Mouse (Mus musculus) ES-E14 (cell line): ENCODE measurements around the gene Gast. TPM values are rescaled to one million over a fixed set of nuclear protein-coding genes. Genes with fewer than 3 reads are reported as not detected.

Source experiments
- DNase-seq: peaks from one replicate; pipeline ENCODE4 v3.0.0-alpha.2; 2013; ENCODE audit warnings: low read depth, low spot score
- H3K27ac ChIP-seq: 2 replicates; pipeline ENCODE4 v1.5.1; 2012; ENCODE audit warnings: low read depth, mild to moderate bottlenecking, low read length, moderate library complexity, mixed read lengths; ENCODE audit not compliant: poor library complexity, insufficient read depth, severe bottlenecking
- H3K36me3 ChIP-seq: 2 replicates; pipeline ENCODE4 v1.6.1; 2012; ENCODE audit warnings: mild to moderate bottlenecking, low read length, moderate library complexity, mixed read lengths; ENCODE audit not compliant: control insufficient read depth, poor library complexity, insufficient read depth, severe bottlenecking
- H3K4me1 ChIP-seq, 2 experiments: fragments of 150-350 bp in 1 of 2; sonication (generic) in 1 of 2; 2 replicates each; pipeline ENCODE4 v1.6.1; 2012; ENCODE audit warnings: low read length in 2 of 2, mild to moderate bottlenecking in 1 of 2, mixed read lengths in 1 of 2; ENCODE audit not compliant: control insufficient read depth in 2 of 2, insufficient read depth in 2 of 2, poor library complexity in 1 of 2
- H3K4me3 ChIP-seq, 2 experiments: fragments of 150-350 bp in 1 of 2; sonication (generic) in 1 of 2; 2 replicates each; pipeline ENCODE4 v1.5.1; 2012; ENCODE audit warnings: low read length in 2 of 2, low read depth in 1 of 2, mild to moderate bottlenecking in 1 of 2, mixed read lengths in 1 of 2; ENCODE audit not compliant: insufficient read depth in 1 of 2, poor library complexity in 1 of 2, severe bottlenecking in 1 of 2
- H3K9ac ChIP-seq: 2 replicates; pipeline ENCODE4 v1.6.1; 2012; ENCODE audit warnings: low read depth, mild to moderate bottlenecking, low read length, mixed read lengths; ENCODE audit not compliant: poor library complexity, insufficient read depth, severe bottlenecking
- H3K9me3 ChIP-seq: fragments of 150-350 bp; sonication (generic); 2 replicates; pipeline ENCODE4 v1.6.1; 2012; ENCODE audit warnings: low read depth, mild to moderate bottlenecking, low read length; ENCODE audit not compliant: control insufficient read depth, insufficient read depth
- CHD2 ChIP-seq: IDR thresholded peaks from 2 replicates; pipeline ENCODE4 v1.6.1; 2014; ENCODE audit warnings: mild to moderate bottlenecking, low read depth, low read length, inconsistent platforms
- HCFC1 ChIP-seq: IDR thresholded peaks from 2 replicates; pipeline ENCODE4 v1.6.1; 2012; ENCODE audit warnings: low read length, inconsistent platforms, borderline replicate concordance; ENCODE audit not compliant: insufficient read depth
- MAFK ChIP-seq: IDR thresholded peaks from 2 replicates; pipeline ENCODE4 v1.6.1; 2014; ENCODE audit warnings: mild to moderate bottlenecking, low read depth, low read length, inconsistent platforms; ENCODE audit not compliant: insufficient read depth
- ZC3H11A ChIP-seq: IDR thresholded peaks from 2 replicates; pipeline ENCODE4 v1.6.1; 2012; ENCODE audit warnings: low read depth, mild to moderate bottlenecking, inconsistent platforms, low read length, borderline replicate concordance
- ZNF384 ChIP-seq: IDR thresholded peaks from 2 replicates; pipeline ENCODE4 v1.6.1; 2012; ENCODE audit warnings: low read depth, low read length, inconsistent platforms
- in situ Hi-C, 2 experiments: fragments of 600-800 bp; cut with MboI; formaldehyde crosslinking; loops; one replicate each; pipeline ENCODE4 v1.15.1; 2025; ENCODE audit warnings: low sequenced_read_pairs in 2 of 2, inconsistent platforms in 1 of 2; ENCODE audit not compliant: unreplicated experiment in 2 of 2
- total RNA-seq: library from RNA; depleted of rRNA; stranded (reverse); fragments of 300-350 nt; gene quantifications from 2 replicates; pipeline ENCODE4 v1.2.3, GENCODE M21; 2012

Gene Gast
- total RNA-seq, 1 experiment, result 1.6 TPM

GRCm38 (mm10) chr11:100322591-100323258, 11.5 kb upstream of the Gast start:
- Histone ChIP-seq H3K27ac (no peak overlapping the region; the same call in 1 of the 2 replicates), H3K9me3 (no peaks in the 10 kb centered on the region), H3K36me3 (peaks cover 20% of the 10 kb centered on the region), H3K9ac (no peak overlapping the region), H3K4me1 (peaks cover 2 to 3% of the 10 kb centered on the region in 2 experiments; a peak in 2 of 4 replicates), H3K4me3 (0 out of 4 replicates have a peak overlapping the region, but pooled peaks of 1 of the 2 experiments have one; percentile 39)
- DNase-seq, result no peak
- peak; percentile 87 for TF ChIP-seq ZNF384
- TF ChIP-seq ZC3H11A, result no peak
- TF ChIP-seq CHD2, result 0 out of 2 replicates have a peak, but pooled peaks have one; percentile 24
- TF ChIP-seq HCFC1, result no peak
- no peak for TF ChIP-seq MAFK
- in situ Hi-C loops, result no loop called here

- no peak for TF ChIP-seq MAFK
- no peak for TF ChIP-seq ZNF384
- no peak for TF ChIP-seq CHD2
- no peak for TF ChIP-seq HCFC1
- TF ChIP-seq ZC3H11A, result no peak
- Histone ChIP-seq H3K9ac (no peak overlapping the region), H3K4me3 (no peak overlapping the region), H3K36me3 (peaks cover 20% of the 10 kb centered on the region), H3K9me3 (no peaks in the 10 kb centered on the region), H3K27ac (no peak overlapping the region), H3K4me1 (peaks cover 0 to under 1% of the 10 kb centered on the region in 2 experiments; a peak in 1 of 4 replicates)
- peak; percentile 92 for DNase-seq
- in situ Hi-C loops, result no loop called here
Observed at GRCm38 (mm10) chr11:100323578-100323977, 10.6 kb upstream of the Gast start.

GRCm38 (mm10) chr11:100325062-100325629, 9.1 kb upstream of the Gast start:
- Histone ChIP-seq H3K4me3 (no peak overlapping the region), H3K36me3 (peaks cover 20% of the 10 kb centered on the region), H3K27ac (no peak overlapping the region), H3K9me3 (no peaks in the 10 kb centered on the region), H3K9ac (no peak overlapping the region), H3K4me1 (peaks cover 0 to 1% of the 10 kb centered on the region in 2 experiments; a peak in 2 of 4 replicates)
- in situ Hi-C loops, result no loop called here
- no peak for TF ChIP-seq HCFC1
- no peak for TF ChIP-seq CHD2
- TF ChIP-seq MAFK, result no peak
- no peak for TF ChIP-seq ZC3H11A
- no peak for TF ChIP-seq ZNF384
- no peak for DNase-seq

DNA sequence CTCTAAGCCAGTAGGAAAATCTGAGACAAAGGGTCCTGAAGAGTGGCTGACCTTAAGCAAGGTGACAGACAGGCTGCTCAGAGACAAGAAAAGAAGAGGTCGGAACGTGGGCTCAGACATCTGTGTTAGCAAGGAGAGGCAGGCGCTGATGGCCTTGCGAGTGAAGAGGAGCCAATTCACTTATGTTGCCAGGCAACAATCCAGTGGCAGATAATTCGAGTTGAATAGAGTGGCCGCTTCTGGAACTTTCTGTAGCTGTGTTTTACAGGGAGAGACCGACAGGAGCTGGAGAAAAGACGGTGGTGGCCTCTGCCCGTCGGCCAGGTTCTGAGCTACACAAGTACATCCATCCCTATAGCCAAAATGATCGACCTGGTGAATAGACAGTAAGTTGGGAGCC, 6.9 kb upstream of the Gast start:
- Histone ChIP-seq H3K9ac (no peak overlapping the region), H3K9me3 (no peaks in the 10 kb centered on the region), H3K4me1 (peaks cover 0 to 6% of the 10 kb centered on the region in 2 experiments; a peak in 2 of 4 replicates), H3K36me3 (peaks cover 2% of the 10 kb centered on the region; the same call in 1 of the 2 replicates), H3K27ac (no peak overlapping the region), H3K4me3 (no peak overlapping the region)
- in situ Hi-C loops, result no loop called here
- TF ChIP-seq ZC3H11A, result no peak
- DNase-seq, result no peak

- DNase-seq, result no peak
- peaks cover 0 to 6% of the 10 kb centered on the region in 2 experiments; a peak in 2 of 4 replicates for H3K4me1 ChIP-seq
- in situ Hi-C loops, result no loop called here
- TF ChIP-seq ZC3H11A (no peak), MAFK (no peak), HCFC1 (no peak), ZNF384 (no peak), CHD2 (no peak)
- H3K9ac ChIP-seq, result no peak overlapping the region
- no peak overlapping the region for H3K27ac ChIP-seq
- no peaks in the 10 kb centered on the region for H3K36me3 ChIP-seq
- no peaks in the 10 kb centered on the region for H3K9me3 ChIP-seq
- H3K4me3 ChIP-seq, result no peak overlapping the region
Observed at GRCm38 (mm10) chr11:100327761-100328160, 6.4 kb upstream of the Gast start.
